Mouse (Mus musculus): Measurements from ENCODE around the gene Abhd6.
A peak's percentile ranks its signal among the peaks of the same experiment; 100 is the strongest.

The Abhd6 gene

DNA sequence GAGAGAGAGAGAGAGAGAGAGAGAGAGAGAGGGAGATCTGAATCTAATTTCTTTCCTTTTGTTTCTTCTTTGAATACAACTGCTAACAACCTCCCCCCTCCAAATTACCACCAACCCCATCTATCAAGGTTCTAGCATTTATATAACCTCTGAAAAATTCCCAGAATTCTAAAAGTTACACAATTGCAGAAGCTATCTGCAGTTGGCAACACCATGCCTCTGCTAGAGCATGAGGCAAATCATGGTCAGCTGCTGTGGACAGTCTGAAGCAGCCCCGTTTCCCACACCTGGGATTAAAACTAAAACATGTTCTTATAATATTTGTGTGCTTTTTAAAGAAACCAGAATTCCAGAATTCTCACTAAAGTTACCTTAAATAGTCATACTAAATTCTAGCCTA lies 27.1 kb downstream of the Abhd6 start:
- DNase-seq (ENCODE audit: low read depth, low spot score) = no peak

DNA sequence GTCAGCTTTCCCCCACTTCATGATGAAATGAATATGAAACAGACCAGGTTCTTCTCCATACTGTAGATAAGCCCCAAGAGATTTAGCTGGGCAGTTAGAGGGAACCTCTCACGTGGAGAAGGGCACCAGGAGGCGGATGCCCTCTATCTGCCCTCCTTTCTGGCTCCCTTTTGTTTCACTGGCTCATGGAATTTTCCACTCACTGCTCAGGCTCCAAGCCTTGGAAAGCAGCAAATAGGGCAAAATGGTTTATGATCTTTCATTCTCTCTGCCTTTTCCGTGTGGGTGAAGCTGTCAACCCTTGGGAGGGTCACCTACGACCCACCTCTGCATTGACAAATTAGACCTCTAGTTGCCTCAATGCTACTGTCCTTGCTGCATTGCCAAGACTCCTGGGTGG lies 27.8 kb downstream of the Abhd6 start:
- no peak for DNase-seq (ENCODE audit: low read depth, low spot score)

DNA sequence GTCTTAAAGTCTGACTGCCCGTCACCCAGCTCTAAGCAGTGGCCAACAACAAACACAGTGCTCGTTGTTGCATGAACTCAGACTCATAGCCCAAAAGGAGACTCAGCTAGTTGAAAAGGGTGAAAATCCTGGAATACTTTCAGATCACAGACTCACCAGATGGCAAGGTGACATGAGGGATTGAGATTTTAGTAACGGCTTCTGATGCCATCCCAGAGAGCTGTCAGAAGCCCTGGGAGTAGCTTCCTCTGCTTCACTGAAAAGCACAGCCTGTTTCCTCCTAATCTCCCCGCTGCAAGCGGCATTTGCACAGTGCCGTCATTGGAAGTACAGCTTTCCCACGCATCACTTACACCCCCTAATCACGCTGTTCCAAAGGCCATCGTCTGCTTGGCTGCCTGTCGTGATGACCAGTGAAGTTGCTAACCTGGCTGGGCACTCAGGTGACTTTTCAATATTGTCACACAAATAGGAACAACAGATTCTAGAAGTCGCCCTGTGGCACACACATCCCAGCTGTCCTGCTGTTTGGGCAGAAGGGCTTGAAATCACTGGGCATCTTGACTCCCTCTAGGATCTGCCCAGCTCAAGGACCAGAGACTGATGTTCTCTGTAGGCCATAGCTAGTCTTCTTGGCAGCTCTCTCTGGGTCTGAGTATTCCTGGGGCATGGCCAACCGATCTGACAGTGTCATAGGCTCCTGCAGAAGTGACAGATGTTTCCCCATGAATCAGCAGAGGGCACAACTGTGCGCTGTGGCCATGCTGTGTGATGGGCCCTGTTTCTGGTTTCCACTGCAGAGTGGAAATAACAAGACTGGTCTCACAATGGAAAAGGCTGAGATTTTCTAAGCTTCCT lies 29.6 kb downstream of the Abhd6 start:
- no peak for DNase-seq (ENCODE audit: low read depth, low spot score)

DNA sequence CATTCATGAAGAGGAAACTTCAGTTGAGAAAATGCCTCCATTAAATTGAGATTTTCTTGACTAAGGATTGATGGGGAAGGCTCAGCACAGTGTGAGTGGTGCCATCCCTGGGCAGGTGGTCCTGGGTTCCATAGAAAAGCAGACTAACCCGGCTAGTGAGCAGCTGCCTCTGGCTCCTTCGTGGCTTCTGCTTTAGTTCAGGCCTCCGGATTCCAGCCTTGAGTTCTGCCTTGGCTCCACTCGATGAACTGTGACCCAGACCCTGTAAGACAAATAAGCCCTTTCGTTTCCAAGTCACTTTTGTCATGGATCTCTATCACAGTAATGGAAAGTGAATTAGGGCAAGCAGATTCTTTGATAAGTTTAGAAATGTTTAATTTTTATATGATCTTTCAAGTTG lies 31.9 kb downstream of the Abhd6 start:
- no peak for DNase-seq (ENCODE audit: low read depth, low spot score)

DNA sequence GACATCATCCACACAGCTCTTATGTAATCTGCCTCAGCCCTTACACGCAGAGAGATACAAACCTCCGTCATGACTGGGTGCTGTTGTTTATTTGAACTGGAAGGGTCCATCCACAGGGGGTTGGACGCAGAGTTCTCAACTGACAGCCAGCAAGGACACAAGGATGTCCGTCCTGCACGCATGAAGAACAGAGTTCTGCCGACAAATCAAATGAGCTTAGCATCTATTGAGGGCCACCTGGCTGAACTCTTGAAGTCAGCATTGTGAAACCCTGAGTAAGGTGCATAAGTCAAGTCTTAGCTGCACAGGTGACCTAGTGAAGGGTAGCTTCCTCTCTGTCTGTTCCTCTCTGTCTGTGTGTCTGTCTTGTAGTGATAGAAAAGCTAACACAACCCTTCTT lies 33.2 kb downstream of the Abhd6 start:
- DNase-seq (ENCODE audit: low read depth, low spot score) = no peak

DNA sequence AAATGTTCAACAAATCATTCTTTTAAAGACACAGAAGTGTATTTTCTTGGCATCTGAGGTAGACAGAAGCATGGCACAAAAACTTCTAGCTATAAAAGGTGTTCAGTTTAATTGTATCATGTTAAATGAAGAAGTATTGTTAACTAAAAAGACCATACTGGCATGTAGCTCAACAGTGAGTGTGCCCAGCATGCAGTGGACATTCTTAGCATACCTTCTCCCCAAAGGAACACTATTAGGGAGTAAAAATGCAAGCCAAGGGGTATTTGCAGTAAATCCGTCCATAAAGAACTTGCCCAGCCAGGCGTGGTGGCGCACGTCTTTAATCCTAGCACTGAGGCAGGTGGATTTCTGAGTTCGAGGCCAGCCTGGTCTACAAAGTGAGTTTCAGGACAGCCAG lies 33.7 kb downstream of the Abhd6 start:
- DNase-seq (ENCODE audit: low read depth, low spot score) = no peak

DNA sequence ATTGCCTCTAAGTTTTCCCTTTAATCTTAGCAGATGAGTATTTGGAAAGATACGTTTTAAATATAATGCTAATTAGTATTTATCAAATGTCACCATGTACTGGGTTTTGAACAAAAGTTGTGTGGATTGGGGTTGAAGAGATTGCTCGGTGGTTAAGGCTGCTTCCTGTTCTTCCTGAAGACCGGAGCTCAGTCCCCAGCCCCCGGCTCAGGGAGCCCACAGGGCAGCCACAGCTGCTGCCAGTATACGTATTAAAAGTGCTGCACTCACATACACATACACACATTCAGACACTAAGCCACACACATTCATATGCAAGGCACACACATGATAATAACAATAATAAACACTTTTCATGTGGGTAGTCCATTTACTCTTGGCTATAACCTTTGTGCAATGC lies 35.4 kb downstream of the Abhd6 start:
- no peak for DNase-seq (ENCODE audit: low read depth, low spot score)

DNA sequence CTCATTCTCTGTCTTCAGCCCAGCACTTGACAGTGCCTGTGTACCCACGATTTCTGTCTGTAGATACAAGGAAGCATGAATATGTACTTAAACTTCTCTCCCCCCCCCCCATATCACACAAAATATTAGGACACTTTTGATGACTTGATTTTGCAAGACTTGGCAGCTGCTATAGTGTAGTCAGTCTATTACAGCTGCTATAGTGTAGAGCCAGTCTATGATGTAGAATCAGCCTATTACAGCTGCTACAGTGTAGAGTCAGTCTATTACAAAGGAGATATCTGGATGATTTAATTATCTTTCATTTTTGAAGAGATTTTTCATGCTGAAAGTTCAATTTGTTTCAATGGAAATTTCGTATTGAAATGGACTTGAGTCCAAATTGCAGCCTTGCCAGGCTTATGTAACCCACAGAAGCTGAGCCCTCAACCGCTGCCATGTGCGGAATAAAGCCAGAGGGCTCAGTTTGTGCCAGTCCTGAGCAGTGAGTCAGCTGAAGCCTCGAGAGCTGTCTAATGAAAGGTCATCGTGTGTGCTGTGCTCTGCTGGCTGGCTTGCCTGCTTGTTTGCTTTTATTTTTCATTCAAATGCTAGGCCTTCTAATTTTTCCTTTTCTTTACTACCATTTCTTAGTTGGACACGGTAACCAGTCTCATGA lies 36.2 kb downstream of the Abhd6 start:
- DNase-seq (ENCODE audit: low read depth, low spot score) = no peak

DNA sequence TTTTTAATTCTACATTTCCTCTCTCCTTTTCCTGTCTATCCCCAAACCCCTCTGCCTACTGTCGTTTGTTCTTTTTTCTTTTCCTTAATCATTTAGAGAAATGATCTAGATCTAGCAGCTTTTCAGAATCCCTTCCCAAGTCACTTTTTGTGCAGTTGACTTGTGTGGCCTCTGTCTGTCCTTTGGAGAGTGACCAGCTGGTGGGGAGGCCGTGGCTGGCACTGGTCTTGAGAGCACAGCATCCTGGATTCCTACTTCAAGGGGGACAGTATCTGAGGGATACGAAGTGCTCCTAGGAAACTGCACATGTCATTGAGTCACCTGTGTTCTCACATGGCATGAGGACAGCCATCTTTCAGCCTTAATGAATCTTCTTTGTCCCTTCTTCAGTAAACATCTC lies 37.5 kb downstream of the Abhd6 start:
- no peak for DNase-seq (ENCODE audit: low read depth, low spot score)

DNA sequence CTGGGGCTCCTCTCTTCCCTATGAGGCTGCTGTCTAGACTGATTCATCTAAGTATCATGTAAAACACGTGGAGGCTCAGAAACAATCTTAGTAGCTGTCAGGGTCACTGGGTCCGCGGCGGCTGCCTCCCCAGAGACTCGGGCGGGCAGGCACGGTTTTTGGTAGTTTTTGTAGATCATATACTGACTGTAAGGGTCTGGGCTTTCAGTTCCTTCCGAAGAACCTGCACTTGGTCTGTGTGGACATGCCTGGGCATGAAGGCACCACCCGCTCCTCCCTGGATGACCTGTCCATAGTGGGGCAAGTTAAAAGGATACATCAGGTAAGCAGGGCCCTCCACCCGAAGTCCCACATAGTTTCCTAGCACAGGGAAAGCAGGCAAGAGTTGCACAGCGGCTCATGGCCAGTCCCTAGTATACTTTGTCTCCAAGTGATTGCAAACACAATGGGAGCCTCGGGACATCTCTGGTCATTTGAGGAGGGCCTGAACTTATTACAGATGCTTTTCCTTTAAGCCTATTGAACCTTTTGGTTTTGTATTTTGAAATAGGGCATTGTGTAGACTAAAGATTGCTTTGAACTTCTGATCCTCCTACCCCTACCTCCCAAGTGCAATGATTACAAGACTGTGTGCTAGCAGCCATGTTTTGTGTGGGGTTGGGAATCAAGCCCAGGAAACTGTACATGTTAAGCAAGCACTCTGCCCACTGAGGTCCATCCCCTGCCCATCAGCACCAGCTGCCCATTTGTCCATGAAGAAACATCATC lies 38.4 kb downstream of the Abhd6 start:
- no peak for DNase-seq (ENCODE audit: low read depth, low spot score)

DNA sequence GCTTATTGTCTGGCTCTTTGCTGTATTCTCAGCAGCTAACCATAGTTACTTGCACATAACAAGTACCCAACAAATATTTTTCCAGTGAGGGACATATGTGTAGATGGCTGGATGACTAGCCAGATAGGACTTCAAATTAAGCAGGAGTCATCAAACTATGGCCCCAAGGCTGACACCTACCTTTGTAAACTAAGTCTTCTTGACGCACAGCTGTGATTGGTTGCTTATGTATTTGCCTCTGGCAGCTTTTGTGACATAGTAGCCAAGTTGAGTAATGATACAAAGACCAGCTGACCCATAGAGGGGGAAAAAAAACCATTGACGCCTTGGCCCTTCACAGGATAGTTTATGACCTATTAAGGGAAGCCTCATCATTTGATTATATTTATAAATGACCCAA lies 39.4 kb downstream of the Abhd6 start:
- no peak for DNase-seq (ENCODE audit: low read depth, low spot score)

DNA sequence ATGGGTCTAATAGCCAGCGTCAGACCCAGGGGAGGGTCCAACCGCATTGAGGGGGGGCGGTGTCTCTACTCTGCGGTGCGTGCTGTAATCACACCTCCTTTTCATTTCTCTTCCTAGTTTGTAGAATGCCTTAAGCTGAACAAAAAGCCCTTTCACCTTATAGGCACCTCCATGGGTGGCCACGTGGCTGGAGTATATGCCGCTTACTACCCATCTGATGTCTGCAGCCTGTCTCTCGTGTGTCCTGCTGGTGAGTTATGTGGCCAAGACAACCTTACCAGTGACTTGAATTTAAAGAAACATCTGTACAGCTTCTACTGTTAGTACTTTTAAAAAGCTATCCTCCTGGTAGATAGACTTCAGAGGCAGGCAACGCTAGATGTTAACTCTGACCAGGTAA lies 39.9 kb downstream of the Abhd6 start:
- no peak for DNase-seq (ENCODE audit: low read depth, low spot score)

DNA sequence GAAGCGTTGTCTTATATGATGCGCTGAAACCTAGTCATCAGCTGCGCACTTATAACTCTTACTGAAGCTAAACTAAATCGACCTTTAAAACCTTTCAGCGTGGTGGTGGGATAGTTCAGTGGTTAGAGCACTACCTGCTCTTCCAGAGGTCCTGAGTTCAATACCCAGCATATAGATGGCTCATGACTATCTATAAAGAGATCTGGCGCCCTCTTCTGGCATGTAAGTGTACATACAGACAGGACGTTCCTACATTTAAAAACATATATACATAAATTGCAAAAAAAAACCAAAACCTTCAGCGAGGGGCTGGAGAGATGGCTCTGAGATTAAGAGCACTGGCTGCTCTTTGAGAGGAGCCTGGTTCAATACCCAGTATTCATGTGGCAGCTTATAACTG lies 41.6 kb downstream of the Abhd6 start:
- DNase-seq (ENCODE audit: low read depth, low spot score) = peak; percentile 83

DNA sequence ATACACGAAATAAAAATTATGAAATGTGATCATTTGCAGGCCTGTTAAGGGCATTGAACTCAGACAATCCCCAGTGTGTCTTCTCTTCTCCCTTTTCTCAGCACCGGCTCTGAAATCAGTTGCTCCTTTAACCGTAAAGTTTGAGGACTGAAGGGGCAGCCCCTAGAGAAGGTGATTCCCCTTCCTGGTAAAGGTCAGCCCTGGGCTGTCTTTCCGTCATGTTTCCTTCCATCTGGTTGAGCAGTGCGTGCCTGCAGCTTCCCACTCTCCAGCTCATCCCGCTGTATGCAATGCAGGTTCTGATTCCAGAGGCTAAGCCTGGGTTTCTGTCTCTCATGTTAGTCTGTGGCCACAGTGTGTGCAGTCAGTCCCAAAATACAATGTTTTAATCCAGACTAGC lies 42.1 kb downstream of the Abhd6 start:
- DNase-seq (ENCODE audit: low read depth, low spot score) = no peak

DNA sequence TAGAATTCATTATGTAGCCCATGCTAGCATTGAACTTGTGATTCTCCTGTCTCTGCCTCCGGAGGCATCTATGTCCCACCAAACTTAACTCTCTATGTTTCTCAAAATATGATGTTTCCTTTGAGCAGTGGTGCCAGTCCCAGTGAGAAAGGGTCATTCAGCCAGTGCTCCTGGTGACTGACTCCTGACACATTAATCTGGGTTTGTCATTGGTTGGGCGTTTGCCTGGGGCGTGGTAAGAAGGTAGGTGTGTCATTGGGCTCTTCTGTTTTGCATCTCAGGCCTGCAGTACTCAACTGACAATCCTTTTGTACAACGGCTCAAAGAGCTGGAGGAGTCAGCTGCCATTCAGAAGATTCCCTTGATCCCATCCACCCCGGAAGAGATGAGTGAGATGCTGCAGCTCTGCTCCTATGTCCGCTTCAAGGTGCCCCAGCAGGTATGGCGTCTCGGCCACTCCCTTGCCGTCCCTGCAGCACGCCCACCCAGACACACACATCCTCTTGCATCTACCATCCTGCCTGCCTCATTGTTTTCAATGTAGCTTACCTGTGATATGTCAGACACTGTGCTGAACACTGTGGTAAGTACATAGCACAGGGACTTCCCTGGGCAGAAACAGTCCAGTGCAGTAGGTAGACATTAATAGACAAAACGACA lies 42.6 kb downstream of the Abhd6 start:
- DNase-seq (ENCODE audit: low read depth, low spot score) = peak; percentile 66

DNA sequence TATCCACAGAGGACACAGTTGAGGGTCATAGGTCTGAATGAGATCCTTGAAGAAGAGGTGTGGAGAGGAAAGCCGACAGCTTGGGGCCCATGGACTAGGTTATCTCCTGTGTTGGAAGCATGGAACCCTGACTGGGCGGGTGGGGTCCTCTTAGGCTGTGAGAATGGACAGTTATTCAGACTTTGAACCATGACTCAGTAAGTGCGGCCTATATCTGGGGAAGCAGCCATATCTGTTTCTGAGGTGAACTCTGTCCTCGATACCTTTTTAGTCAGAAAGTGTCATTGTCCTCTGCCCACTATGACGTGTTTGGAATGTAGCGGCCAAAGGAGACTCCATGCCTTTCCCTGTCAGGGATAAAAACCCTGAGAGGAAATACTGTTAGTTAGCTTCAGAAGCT lies 44.1 kb downstream of the Abhd6 start:
- no peak for DNase-seq (ENCODE audit: low read depth, low spot score)

DNA sequence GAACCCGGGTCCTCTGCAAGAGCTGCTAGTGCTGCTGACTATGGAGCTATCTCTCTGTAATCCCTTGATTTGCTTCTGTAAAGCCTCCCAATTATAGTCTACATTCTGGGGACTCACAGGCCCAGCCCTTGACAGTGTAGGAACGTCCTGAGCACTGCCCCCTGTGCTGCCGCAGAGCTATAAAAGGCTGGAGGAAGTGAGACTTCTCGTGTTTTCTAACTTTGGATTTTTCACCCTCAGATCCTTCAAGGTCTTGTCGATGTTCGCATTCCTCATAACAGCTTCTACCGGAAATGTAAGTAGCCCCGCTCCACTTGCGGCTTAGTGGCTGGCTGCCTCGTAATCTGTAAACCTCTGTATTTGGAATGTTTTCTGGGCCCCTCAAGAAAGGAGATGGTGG lies 46.6 kb downstream of the Abhd6 start:
- DNase-seq (ENCODE audit: low read depth, low spot score) = no peak

DNA sequence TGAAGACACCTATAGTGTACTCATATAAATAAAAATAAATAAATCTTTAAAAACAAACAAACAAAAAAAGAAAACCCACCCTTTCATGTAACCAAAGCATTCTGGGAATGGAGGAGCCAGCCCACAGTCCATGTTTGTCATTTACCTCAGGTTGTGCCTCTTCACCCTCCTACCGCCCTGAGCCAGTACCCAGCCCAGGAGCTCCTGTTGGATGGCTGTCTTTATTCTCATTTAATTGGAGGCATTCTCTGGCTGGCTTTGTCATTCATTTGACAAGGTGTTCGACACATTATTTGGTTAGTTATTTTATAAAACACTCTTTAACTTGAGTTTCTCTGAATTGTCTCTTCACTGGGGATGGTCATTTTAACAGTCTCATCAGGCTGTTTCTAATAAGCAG lies 49.2 kb downstream of the Abhd6 start:
- peak; percentile 80 for DNase-seq (ENCODE audit: low read depth, low spot score)

DNA sequence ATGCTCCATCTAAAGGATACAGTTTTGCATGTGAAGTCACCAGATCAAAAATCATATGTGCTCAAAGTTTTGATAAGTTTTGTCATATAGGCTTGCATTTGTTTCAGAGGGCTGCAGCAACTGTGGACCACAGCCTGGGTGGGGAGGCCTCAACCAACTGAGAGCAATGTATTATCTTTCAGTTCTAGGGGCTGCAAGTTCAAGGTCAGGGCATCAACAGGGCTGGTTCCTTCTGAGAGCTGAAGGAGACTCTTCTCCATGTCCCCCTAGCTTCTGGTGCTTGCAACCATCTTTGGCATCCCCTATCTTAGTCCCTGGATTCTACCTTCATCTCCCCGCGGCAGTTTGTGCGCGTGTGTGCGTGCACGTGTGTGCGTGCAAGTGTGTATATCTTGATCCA lies 50.0 kb downstream of the Abhd6 start:
- peak; percentile 65 for DNase-seq (ENCODE audit: low read depth, low spot score)

DNA sequence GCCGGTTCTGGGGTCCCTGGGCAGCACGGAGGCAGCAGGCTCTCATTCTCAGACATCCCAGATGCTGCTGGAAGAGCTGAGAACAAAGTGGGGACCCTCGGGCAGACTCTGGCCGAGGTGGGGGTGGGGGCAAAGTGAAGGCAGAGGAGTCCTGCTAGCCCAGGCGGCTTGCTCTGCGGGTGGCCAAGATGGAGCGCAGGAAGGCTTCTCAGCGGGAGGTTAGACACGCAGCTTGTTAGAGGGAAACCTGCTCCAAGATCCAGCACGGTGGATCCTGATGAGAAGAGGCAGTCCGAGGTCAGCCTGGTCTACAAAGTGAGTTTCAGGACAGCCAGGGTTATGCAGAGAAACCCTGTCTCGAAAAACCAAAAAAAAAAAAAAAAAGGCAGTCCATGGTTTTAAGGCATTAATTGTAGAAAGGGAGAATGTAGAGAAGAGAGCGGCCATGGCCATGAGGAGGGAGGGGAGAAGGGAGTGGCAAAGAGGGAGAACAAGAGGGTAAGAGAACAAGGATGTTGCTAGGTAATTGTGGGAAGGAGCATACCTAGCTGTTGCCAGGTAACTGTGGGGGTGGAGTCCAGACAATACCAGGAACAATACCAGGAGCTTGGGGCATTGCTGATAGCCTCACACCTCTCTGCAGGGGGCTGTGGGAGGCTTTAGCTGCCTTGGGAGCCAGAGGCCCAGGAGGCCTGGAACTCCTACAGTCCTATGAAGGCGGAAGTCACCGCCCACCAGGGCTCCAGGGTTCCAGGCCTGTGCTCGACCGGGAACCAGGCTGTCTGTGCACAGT lies 51.8 kb downstream of the Abhd6 start:
- DNase-seq (ENCODE audit: low read depth, low spot score) = peak; percentile 99

DNA sequence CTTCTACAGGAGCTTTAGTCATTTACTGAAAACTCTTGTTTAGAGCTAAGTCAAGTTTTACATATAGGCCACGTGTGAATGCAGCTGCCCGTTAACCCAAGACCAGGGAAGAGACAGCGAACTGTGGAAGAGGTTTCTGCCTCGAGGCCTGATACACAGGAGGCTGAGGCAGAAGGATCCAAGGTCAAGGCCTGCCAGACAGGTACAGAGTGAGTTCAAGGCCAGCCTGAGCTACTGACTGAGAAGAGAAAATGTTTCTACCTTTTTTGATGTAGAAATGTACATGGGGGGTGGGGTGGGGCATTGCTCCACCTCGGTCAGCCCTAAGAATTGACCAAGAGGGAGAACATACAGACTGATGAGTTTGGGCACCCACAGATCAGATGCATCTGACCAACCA lies 53.4 kb downstream of the Abhd6 start:
- peak; percentile 44 for DNase-seq (ENCODE audit: low read depth, low spot score)
